Mouse (Mus musculus): ENCODE data around the gene Krt71.

Gene Krt71

DNA sequence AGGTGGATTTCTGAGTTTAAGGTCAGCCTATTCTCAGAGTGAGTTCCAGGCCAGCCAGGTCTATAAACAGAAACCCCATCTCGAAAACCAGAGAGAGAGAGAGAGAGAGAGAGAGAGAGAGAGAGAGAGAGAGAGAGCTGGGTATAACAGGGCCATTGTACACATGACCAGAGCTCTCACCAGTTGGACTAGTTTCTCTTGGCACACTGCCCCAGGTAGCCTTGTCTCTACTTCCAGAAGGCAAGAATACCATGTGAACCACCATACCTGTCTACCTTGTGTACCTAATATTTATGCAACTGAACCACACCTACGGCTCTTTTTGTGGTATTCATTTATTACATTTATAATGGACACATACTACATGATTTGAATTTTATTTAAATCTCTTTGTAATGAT is 54.7 kb downstream of the Krt71 start:
- DNase-seq (ENCODE audit: low spot score): no peak

Measured in ovary, postnatal 36 days (tissue).